Mouse (Mus musculus): ENCODE data around the gene Mknk2. TPM values are rescaled to one million over a fixed set of nuclear protein-coding genes. Genes with fewer than 3 reads are reported as not detected.
A peak's percentile ranks its signal among the peaks of the same experiment; 100 is the strongest.

The Mknk2 gene
- polyA plus RNA-seq, 1 experiment from 2014 or later = 122 TPM

DNA sequence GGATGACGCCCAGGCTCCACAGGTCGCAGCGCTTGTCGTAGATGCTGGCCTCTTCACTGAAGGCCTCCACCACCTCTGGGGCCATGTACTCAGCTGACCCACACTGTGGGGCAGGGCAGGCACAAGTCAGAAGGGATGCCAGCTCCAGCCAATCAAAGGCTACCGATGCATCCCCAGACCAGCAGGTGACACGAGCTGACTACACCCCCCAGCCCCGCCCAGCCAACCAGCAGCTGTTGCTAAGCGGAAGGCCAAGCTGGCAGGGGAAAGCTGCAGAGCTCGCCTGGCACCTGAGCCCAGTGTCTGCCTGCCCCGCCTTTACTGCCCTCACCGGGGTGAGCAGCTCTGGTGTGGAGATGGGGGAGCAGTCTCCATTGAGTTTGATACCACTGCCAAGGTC lies 9.3 kb downstream of the Mknk2 start:
- Histone ChIP-seq H3K27me3 (no peaks in the 10 kb centered on the region), H3K4me2 (no peak overlapping the region), H3K4me3 (replicated peaks) (no peak overlapping the region), H3K36me3 (peaks cover 83% of the 10 kb centered on the region), H3K27ac (no peak overlapping the region), H3K9ac (replicated peaks) (no peak overlapping the region; the same call in 1 of the 2 replicates), H3K4me1 (replicated peaks) (peaks cover 39% of the 10 kb centered on the region), H3K9me3 (no peaks in the 10 kb centered on the region)
- no peak for ATAC-seq (ENCODE audit: insufficient number of reproducible peaks, insufficient read depth, low FRiP score, low TSS enrichment, low read depth)
- 85% methylated on average over 11 of the region's 11 CpGs for WGBS

DNA sequence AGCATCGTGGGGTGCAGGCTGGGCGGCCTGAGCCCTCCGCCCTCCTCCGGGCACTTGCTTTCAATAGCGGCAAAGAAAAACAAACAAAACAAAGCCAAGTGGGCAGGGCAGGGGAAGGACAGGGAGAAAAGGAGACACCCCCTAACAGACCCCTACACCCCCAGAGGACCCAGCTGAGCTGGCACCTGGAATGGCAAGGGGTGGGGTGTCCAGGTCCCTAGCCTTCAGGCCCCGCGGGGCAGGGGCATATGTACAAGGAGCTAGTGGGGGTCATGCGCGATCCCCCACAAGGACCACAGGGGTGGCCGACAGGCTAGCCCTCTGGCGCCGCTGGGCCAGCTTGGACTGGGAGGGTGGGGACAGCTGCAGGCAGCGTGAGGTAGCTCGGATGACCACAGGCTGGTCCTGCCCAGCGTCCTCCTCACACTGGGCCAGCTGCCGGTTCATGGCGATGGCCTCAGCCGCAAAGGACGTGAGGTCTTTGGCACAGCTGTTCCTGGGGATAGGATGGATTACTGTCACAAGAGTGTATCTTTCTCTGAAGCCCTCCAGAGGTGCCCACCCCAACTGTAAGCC lies 11.0 kb downstream of the Mknk2 start:
- ATAC-seq (ENCODE audit: insufficient number of reproducible peaks, insufficient read depth, low FRiP score, low TSS enrichment, low read depth) = no peak
- H3K9ac ChIP-seq (replicated peaks) = no peak overlapping the region
- no peaks in the 10 kb centered on the region for H3K27me3 ChIP-seq
- no peak overlapping the region for H3K4me2 ChIP-seq
- H3K27ac ChIP-seq = 0 out of 2 replicates have a peak overlapping the region, but pooled peaks have one; percentile 8
- H3K4me1 ChIP-seq (replicated peaks) = peaks cover 30% of the 10 kb centered on the region
- H3K36me3 ChIP-seq = peaks cover 66% of the 10 kb centered on the region
- H3K4me3 ChIP-seq (replicated peaks) = no peak overlapping the region
- WGBS = 88% methylated on average over 19 of the region's 19 CpGs
- H3K9me3 ChIP-seq = no peaks in the 10 kb centered on the region

DNA sequence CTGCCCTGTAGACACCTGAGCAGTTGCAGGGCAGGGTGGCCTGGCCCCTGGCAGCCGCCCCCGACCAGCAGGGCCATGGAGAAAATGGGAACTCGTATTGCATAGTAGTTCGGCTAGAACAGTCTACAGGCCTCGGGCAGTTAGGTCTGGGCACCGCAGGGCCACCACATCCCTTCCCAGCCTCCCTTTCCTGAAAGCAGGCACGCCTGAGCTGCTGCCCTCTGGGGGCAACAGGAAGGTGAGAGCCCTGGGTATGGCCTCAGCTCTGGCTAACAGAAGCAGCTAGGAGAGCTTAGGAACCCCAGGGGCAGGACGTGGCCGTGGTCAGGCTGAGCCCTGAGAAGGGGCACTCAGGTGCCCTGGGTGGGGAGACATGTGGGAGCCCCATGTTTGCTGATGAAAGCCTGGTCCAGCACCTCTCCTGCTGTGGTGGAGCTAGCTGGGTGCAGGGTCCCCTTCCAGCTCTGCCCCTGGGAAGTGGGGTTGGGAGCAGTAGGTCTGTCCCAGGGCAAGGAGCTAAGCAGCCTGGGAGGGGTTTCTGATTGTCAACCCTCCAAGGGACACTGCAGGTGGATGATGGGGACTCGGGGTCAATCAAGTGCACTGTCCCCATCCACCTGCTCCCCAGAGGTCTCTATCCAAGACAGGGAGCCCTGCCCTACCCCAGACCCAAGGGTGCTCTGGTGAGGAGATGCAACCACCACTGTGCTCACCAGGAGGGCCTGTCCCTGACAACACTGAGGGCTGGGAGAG lies 11.8 kb downstream of the Mknk2 start:
- ATAC-seq (ENCODE audit: insufficient number of reproducible peaks, insufficient read depth, low FRiP score, low TSS enrichment, low read depth) = no peak
- no peak overlapping the region for H3K4me3 ChIP-seq (replicated peaks)
- H3K4me2 ChIP-seq = no peak overlapping the region
- peaks cover 30% of the 10 kb centered on the region for H3K4me1 ChIP-seq (replicated peaks)
- WGBS = 77% methylated on average over 10 of the region's 10 CpGs
- H3K27me3 ChIP-seq = no peaks in the 10 kb centered on the region
- peaks cover 59% of the 10 kb centered on the region for H3K36me3 ChIP-seq
- H3K27ac ChIP-seq = peak overlapping the region; percentile 67; the same call in 1 of the 2 replicates
- H3K9me3 ChIP-seq = no peaks in the 10 kb centered on the region
- no peak overlapping the region for H3K9ac ChIP-seq (replicated peaks)

DNA sequence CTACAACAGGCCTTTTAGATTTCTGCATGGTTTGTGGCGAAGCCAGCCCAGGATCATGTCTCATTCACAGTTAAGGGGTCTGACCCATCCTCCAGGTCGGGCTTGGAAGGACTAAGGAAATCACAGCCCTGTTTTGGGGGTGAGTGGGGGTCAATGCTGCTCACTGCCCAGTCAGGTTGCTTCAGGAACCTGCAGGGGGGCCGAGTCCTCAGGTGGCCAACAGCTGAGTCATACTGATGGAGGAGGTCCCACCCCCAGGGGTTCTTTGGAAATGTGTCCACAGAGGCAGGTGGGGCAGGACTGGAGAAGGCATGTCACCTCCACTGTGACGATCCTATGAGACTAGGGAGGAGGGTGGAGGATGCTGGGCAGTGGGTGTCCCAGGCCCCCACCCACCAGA lies 12.5 kb downstream of the Mknk2 start:
- no peaks in the 10 kb centered on the region for H3K9me3 ChIP-seq
- peaks cover 52% of the 10 kb centered on the region for H3K36me3 ChIP-seq
- WGBS = 69% methylated on average over 4 of the region's 4 CpGs
- H3K27me3 ChIP-seq = no peaks in the 10 kb centered on the region
- no peak overlapping the region for H3K4me3 ChIP-seq (replicated peaks)
- H3K27ac ChIP-seq = peak overlapping the region; percentile 67; the same call in 1 of the 2 replicates
- H3K4me2 ChIP-seq = 0 out of 2 replicates have a peak overlapping the region, but pooled peaks have one; percentile 11
- peaks cover 30% of the 10 kb centered on the region for H3K4me1 ChIP-seq (replicated peaks)
- ATAC-seq (ENCODE audit: insufficient number of reproducible peaks, insufficient read depth, low FRiP score, low TSS enrichment, low read depth) = no peak; the same call in 1 of the 2 replicates
- no peak overlapping the region for H3K9ac ChIP-seq (replicated peaks)

DNA sequence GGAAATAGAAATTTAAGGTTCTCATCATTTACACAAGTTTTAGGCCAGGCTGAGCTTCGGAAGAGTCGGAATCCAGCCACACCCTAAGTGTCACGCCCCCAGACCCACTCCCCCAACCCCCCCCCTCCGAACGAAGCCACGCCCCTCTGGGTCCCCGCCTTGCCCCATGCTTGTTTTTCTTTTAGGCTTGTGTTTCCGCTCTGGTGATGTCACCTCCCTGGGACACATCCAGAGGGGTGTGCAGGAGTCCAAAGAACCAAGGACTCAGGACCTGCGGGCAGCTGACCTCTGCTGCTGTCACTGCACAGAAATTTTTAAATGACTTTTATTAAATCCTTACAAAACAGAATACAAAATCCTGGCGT lies 12.9 kb downstream of the Mknk2 start:
- H3K9me3 ChIP-seq = no peaks in the 10 kb centered on the region
- no peak overlapping the region for H3K4me3 ChIP-seq (replicated peaks)
- H3K27ac ChIP-seq = peak overlapping the region; percentile 67
- H3K27me3 ChIP-seq = no peaks in the 10 kb centered on the region
- H3K36me3 ChIP-seq = peaks cover 47% of the 10 kb centered on the region
- H3K9ac ChIP-seq (replicated peaks) = no peak overlapping the region
- peak overlapping the region; percentile 11 for H3K4me2 ChIP-seq
- no peak for ATAC-seq (ENCODE audit: insufficient number of reproducible peaks, insufficient read depth, low FRiP score, low TSS enrichment, low read depth)
- H3K4me1 ChIP-seq (replicated peaks) = peaks cover 30% of the 10 kb centered on the region
- WGBS = 17% methylated on average over 10 of the region's 10 CpGs

DNA sequence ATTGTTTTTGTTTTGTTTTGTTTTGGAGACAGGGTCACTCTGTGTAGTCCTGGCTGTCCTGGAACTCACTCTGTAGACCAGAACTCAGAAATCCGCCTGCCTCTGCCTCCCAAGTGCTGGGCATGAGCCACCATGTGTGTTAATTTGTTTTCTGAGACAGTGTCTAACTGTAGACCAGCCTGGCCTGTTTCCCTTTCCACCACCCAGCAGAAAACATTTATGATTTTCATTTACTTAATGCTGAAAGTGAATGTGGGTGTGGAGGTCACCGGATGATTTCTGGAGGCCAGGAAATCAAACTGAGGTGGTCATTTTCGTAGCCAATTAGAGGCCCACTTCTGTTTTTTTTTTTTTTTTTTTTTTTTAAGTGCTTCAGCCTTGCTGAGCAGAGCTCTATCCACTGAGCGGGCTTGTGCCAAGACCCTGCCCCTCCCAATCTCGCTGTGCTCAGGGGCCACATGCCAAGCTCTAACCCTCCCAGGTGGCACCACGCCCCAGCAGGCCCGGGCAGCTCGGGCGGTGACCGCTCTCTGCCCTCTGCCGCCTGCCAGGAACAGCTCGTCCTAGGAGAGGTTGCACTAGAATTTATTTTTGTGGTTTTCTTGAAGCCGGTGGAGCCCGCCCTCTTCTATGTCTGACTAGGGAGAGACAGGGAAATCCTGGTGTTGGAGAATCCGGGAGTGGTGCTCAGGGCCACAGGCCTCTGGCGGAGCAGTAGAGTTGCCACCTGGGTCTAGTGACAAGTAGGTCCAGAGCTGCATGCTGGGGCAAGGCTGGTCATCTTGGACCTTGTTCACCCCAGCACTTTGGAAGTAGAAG lies 13.5 kb downstream of the Mknk2 start:
- Histone ChIP-seq H3K27ac (peak overlapping the region; percentile 67), H3K27me3 (no peaks in the 10 kb centered on the region), H3K9ac (replicated peaks) (no peak overlapping the region), H3K4me3 (replicated peaks) (0 out of 2 replicates have a peak overlapping the region, but pooled peaks have one; percentile 0), H3K4me2 (peak overlapping the region; percentile 11), H3K36me3 (peaks cover 41% of the 10 kb centered on the region), H3K4me1 (replicated peaks) (peaks cover 30% of the 10 kb centered on the region), H3K9me3 (no peaks in the 10 kb centered on the region)
- WGBS = 41% methylated on average over 16 of the region's 16 CpGs
- ATAC-seq (ENCODE audit: insufficient number of reproducible peaks, insufficient read depth, low FRiP score, low TSS enrichment, low read depth) = no peak

DNA sequence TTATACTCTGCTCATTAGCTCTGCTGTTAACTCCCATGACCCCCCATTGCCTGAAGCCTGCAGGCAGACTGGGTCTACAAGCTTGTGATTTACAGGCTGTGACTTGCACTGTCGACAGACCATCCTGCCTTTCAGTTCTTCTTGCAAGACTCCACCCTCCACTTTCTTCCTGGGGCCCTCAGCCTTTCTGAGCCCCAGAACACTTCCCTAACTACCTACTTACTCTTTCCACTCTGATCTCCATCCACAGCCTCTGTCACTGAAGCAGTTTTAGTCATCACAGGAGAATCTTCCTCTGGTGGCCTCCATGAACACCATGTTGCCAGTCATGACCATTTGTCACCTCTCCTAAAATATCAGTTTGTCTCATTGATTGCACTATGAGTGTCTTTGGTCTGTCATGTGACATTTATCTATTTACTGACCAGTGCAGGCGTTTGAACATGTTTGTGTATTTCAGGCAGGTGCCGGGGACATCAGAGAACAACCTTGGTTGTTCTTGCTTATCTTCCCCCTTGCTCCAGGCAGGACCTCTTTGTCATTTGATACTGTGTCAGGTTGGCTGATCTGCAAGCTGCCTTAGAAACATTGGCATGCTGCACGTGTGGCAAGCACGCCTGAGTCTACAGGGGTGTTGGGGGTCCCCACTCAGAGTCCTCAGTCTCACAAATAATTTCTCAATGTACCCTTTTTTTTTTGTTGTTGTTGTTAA lies 14.3 kb downstream of the Mknk2 start:
- Histone ChIP-seq H3K27ac (peak overlapping the region; percentile 67; the same call in 1 of the 2 replicates), H3K9me3 (no peaks in the 10 kb centered on the region), H3K4me2 (no peak overlapping the region), H3K9ac (replicated peaks) (no peak overlapping the region), H3K4me3 (replicated peaks) (no peak overlapping the region), H3K4me1 (replicated peaks) (peaks cover 36% of the 10 kb centered on the region), H3K27me3 (no peaks in the 10 kb centered on the region), H3K36me3 (peaks cover 34% of the 10 kb centered on the region)
- 23% methylated on average over 5 of the region's 5 CpGs for WGBS
- no peak for ATAC-seq (ENCODE audit: insufficient number of reproducible peaks, insufficient read depth, low FRiP score, low TSS enrichment, low read depth)

DNA sequence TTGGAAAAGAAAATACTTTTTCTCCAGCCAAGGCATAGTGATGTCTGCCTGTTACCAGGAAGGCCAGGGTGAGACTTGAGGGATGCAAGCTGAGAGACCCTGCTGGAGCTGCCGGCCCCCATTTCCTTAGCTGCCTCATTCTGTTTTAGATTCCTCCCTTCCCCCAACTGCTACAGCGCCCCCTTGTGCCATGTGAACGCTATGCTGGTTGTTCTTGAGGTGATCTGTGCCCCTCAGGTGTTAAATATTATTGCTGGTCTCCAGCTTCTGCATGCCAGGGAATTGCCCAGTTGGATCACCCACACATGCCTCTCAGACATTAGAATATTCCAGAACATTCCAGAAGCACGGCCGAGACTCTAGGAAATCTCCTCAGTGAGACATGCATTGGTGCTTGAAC lies 16.8 kb downstream of the Mknk2 start:
- no peak overlapping the region for H3K27ac ChIP-seq
- no peak for ATAC-seq (ENCODE audit: insufficient number of reproducible peaks, insufficient read depth, low FRiP score, low TSS enrichment, low read depth)
- peaks cover 9% of the 10 kb centered on the region for H3K36me3 ChIP-seq
- no peak overlapping the region for H3K4me3 ChIP-seq (replicated peaks)
- H3K9ac ChIP-seq (replicated peaks) = no peak overlapping the region
- H3K27me3 ChIP-seq = no peaks in the 10 kb centered on the region
- 41% methylated on average over 5 of the region's 5 CpGs for WGBS
- no peak overlapping the region for H3K4me2 ChIP-seq
- H3K4me1 ChIP-seq (replicated peaks) = peaks cover 50% of the 10 kb centered on the region
- H3K9me3 ChIP-seq = no peaks in the 10 kb centered on the region

DNA sequence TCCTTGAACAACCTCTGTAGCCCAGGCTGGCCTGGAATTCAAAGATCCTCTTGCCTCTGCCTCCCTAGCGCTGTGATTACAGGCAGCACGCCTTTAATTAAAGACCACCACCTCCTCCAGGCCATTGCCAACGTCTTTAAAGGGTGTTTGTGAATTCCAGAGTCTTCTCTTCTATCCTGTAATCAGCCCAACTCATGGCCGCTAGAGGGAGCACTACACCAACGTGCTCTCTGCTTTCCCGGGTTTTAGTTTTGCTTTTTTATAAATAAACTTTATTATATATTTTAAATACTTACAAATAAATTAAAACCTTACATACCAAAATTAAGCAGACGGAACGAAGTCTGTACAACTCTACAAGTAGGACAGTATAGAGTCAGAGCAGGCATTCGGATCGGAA lies 18.7 kb downstream of the Mknk2 start:
- H3K27me3 ChIP-seq = no peaks in the 10 kb centered on the region
- 19% methylated on average over 10 of the region's 10 CpGs for WGBS
- no peak for ATAC-seq (ENCODE audit: insufficient number of reproducible peaks, insufficient read depth, low FRiP score, low TSS enrichment, low read depth)
- H3K9me3 ChIP-seq = no peaks in the 10 kb centered on the region
- H3K9ac ChIP-seq (replicated peaks) = no peak overlapping the region
- H3K4me3 ChIP-seq (replicated peaks) = no peak overlapping the region
- peaks cover 48% of the 10 kb centered on the region for H3K4me1 ChIP-seq (replicated peaks)
- H3K27ac ChIP-seq = 0 out of 2 replicates have a peak overlapping the region, but pooled peaks have one; percentile 0
- 0 out of 2 replicates have a peak overlapping the region, but pooled peaks have one; percentile 0 for H3K4me2 ChIP-seq
- no peaks in the 10 kb centered on the region for H3K36me3 ChIP-seq

DNA sequence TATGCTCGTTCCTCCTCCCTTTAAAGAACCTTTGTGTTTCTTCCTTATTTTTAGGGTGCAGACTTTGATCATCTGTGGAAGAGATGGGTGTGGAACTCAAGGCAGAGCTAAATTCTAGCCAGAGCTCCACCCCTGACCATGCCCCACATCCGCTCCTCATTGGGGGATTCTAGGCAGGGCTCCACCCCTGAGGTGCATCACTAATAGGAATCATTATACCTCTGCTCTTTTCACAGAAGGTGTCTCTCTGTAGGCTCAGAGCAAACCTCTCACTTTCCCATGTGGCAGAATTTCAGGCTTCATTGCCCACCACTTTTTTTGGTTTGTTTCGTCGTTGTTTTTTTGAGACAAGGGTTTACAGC lies 19.1 kb downstream of the Mknk2 start:
- 0 out of 2 replicates have a peak overlapping the region, but pooled peaks have one; percentile 0 for H3K4me2 ChIP-seq
- 0 out of 2 replicates have a peak overlapping the region, but pooled peaks have one; percentile 0 for H3K27ac ChIP-seq
- ATAC-seq (ENCODE audit: insufficient number of reproducible peaks, insufficient read depth, low FRiP score, low TSS enrichment, low read depth) = no peak

More for the DNA sequence above, 19.1 kb downstream of the Mknk2 start:
- no peak overlapping the region for H3K9ac ChIP-seq (replicated peaks)
- H3K4me1 ChIP-seq (replicated peaks) = peaks cover 46% of the 10 kb centered on the region
- no peaks in the 10 kb centered on the region for H3K36me3 ChIP-seq
- H3K27me3 ChIP-seq = no peaks in the 10 kb centered on the region
- no peaks in the 10 kb centered on the region for H3K9me3 ChIP-seq
- H3K4me3 ChIP-seq (replicated peaks) = no peak overlapping the region
- WGBS = 49% methylated on average over 4 of the region's 4 CpGs
